Mouse (Mus musculus): ENCODE measurements around the gene Cpne2.

DNA sequence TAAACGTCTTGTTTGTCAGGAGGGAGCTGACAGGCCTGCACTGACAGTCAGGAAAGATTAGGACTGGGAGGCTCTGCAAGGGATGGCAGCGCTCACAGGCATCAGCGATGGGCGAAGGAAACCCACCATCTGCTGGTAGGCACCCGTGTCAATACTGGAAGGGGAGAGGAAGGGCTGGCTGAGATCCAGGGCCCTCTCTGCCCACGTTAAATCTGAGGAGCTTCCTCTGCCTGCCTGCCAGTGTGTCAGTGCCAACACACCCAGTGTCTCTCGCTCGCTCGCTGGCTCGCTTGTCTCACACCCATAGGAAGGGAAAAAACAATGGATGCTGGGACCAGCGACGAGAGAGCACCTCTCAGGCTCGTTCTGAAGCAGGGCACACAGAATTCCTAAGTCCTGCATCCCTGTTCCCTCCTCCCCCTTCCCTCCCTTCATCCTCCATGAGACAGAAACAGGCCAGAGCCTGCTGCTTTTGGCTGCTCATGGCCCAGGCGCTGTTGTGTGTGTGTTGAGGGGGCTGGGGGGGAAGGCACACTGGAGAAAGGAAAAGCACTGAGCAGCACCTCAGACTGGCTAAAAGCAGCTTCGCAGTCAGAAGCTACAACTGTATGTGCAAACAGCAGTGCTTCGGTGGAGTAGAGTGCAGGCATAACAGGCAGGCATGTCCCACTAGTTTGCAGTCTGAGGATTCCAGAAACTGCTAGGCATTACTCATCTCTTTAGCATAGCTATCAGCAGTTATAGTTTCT lies 41.5 kb downstream of the Cpne2 start:
- TF ChIP-seq CTCF (IDR thresholded peaks at IDR 0.05; ENCODE audit: low read depth, low read length) (no peak), POLR2A (IDR thresholded peaks at IDR 0.05; ENCODE audit: extremely low read depth, insufficient read depth, low read length) (no peak)
